Mouse (Mus musculus): ENCODE measurements at regions not wholly inside any gene's neighbourhood (a gene's known extent, or its start where the extent isn't known, plus 50 kb on each side); places are given as distances from the start of the nearest gene placed in this dataset.

GRCm38 (mm10) chr10:14231464-14231863 is 265.6 kb downstream of the Hivep2 start:
- DNase-seq (ENCODE audit: low spot score in 2 of 2): no peak

GRCm38 (mm10) chr10:14217284-14217683 is 251.4 kb downstream of the Hivep2 start:
- no peak for DNase-seq (ENCODE audit: low spot score in 2 of 2)

GRCm38 (mm10) chr10:14216191-14216992 is 250.5 kb downstream of the Hivep2 start:
- DNase-seq (ENCODE audit: low spot score in 2 of 2): peak; percentile 61 to 75

- DNase-seq (ENCODE audit: low spot score in 2 of 2): no peak
Observed at GRCm38 (mm10) chr10:14215512-14215911, 249.6 kb downstream of the Hivep2 start.

GRCm38 (mm10) chr10:14213536-14213935 is 247.7 kb downstream of the Hivep2 start:
- DNase-seq (ENCODE audit: low spot score in 2 of 2): no peak

- peak; percentile 90 to 93 for DNase-seq (ENCODE audit: low spot score in 2 of 2)
Observed at GRCm38 (mm10) chr10:14211926-14212325, 246.1 kb downstream of the Hivep2 start.

GRCm38 (mm10) chr10:14211481-14211880 is 245.6 kb downstream of the Hivep2 start:
- DNase-seq (ENCODE audit: low spot score in 2 of 2): peak in 1 of 2 experiments; percentile 72

- peak; percentile 91 to 94 for DNase-seq (ENCODE audit: low spot score in 2 of 2)
Observed at GRCm38 (mm10) chr10:14210445-14210844, 244.6 kb downstream of the Hivep2 start.

- DNase-seq (ENCODE audit: low spot score in 2 of 2): no peak
Observed at GRCm38 (mm10) chr10:14210045-14210444, 244.2 kb downstream of the Hivep2 start.

- DNase-seq (ENCODE audit: low spot score in 2 of 2): peak; percentile 54 to 59
Observed at GRCm38 (mm10) chr10:14208206-14208605, 242.3 kb downstream of the Hivep2 start.

GRCm38 (mm10) chr10:14207616-14208015 is 241.7 kb downstream of the Hivep2 start:
- DNase-seq (ENCODE audit: low spot score in 2 of 2): peak in 1 of 2 experiments; percentile 77

- no peak for DNase-seq (ENCODE audit: low spot score in 2 of 2)
Observed at GRCm38 (mm10) chr10:14207051-14207570, 241.2 kb downstream of the Hivep2 start.
